Mouse (Mus musculus): ENCODE results near the gene Nab1.
"Not testable (repeated sequence)": the region's sequence is repeated elsewhere in the genome, so short reads cannot be mapped to it uniquely, and the experiment has no call there.

The Nab1 gene

DNA sequence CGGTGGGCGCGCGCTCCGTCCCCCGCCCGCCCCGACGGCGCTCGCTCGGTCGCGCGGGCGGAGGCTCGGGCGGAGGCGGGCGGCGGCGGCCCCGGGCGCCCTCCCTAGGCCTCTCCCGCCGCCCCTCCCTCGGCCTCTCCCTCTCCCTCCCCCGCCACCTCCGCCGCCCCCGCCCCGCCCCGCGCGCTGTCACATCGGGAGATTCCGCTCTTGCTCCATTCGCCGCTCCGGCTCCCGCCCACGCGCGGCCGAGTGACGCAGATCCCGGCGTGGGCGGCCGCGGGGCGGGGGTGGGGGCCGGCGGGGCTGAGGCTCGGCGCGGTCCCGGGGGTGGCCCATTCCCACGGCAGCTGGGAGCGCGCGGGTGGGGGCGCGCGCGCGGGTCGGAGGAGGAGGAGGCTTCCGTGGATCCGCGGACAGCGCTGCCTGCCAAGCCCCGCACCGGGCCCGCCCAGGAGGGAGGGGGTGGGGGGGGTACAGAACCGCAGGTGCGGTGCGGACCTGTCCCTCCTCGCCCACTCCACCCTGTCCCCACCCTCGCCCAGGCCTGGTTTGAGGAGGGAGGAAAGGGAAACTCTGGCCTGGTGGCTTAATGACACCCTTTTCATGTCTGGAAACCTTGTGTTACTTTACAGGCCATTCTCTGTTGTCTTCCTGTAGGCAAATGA is at the start of gene Nab1:
Gene Nab1 (minus strand): TSS at position 366 of the 668 bp plus-strand sequence.
- DNase-seq (ENCODE audit: low spot score): peak; percentile 75

DNA sequence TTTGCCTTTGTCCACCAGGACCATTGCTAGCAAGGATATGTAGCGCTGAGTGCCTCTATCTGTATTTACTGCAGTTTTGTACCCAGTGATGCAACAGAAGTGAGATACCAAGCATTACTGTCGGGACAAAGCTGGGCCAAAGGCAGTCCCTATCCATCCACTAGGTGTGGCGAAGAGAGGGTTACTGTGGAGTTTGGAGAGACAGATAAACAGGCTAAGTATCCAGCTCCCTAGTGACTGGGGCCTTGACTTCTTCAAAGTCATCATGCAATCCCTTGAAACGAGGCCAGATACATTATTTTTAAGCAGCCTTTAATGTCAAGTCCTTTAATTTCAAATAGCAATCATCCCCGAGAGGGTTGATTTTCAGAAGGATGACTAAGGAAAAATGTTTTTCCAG is 47.0 kb upstream of the Nab1 start:
- DNase-seq (ENCODE audit: low spot score): no peak

GRCm38 (mm10) chr1:52546796-52547195 is 46.3 kb upstream of the Nab1 start:
- no peak for DNase-seq (ENCODE audit: low spot score)

- not testable (repeated sequence) for DNase-seq (ENCODE audit: low spot score)
Observed at GRCm38 (mm10) chr1:52540124-52540523, 39.6 kb upstream of the Nab1 start.

GRCm38 (mm10) chr1:52529933-52530332 is 29.5 kb upstream of the Nab1 start:
- no peak for DNase-seq (ENCODE audit: low spot score)

- no peak for DNase-seq (ENCODE audit: low spot score)
Observed at GRCm38 (mm10) chr1:52527656-52528055, 27.2 kb upstream of the Nab1 start.

DNA sequence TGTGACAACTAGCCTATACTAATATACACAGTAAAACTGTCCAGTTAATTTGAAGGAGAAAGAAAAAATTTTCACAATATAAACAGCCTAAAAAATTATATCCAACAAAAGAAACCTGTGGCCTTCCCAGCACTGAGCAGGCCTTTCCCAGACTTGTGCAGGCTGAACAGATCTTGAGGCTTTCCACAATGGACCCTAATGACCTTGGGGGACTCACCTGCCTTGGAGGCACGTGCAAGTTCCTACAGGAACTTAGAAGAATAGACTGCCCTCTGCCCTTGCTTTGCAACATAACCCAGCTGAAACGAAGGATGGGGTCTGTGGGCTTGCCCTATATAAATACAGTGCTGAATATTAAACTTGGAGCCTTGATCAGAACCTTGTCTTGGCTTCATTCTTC is 26.8 kb upstream of the Nab1 start:
- no peak for DNase-seq (ENCODE audit: low spot score)

- DNase-seq (ENCODE audit: low spot score): no peak
Observed at GRCm38 (mm10) chr1:52524663-52525062, 24.2 kb upstream of the Nab1 start.

- DNase-seq (ENCODE audit: low spot score): no peak
Observed at GRCm38 (mm10) chr1:52524150-52524549, 23.7 kb upstream of the Nab1 start.

DNA sequence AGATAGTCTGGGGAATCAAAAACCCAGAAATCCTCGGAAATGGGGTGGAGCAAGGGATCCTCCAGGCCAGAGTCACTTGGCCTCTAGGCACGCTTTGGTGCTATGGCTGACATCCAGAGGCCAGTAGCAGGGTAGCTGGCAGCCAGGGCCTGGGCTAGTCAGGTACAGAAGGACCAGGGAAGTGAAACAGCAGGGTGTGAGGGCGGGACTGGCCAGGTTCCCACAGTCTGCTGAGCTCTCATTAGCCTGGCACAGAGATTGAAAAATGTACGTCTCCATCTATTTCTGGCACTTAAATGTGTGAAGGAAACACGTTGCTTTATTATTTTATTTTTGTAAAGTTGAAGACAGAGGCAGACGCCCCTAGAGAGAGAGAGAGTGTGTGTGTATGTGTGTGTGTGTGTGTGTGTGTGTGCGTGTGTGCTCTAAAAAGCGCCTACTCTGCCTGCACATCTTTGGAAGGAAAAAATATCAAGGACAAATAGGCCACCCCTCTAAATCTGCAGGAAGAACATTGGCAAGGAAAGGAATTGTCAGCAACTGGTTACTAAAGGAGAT is 21.0 kb upstream of the Nab1 start:
- peak; percentile 19 for DNase-seq (ENCODE audit: low spot score)

DNA sequence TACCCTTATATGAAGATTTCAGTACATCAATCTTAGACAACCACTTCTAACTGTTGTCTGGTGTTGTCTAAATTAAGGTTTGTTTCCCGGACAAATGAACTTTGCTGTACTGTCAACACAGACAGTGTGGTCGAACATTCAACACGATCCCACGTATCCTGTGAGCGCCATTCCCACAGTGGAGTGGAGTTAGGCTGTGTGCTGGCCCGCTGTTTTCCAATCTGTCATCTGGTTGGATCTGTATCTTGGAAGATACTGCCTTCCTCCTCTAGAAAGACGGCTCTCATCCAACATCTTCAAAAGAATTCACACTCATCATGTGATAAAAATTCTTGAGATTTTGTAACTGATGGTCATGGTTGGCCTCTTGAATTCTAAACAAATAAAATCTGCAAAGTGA is 19.7 kb upstream of the Nab1 start:
- DNase-seq (ENCODE audit: low spot score): no peak

DNA sequence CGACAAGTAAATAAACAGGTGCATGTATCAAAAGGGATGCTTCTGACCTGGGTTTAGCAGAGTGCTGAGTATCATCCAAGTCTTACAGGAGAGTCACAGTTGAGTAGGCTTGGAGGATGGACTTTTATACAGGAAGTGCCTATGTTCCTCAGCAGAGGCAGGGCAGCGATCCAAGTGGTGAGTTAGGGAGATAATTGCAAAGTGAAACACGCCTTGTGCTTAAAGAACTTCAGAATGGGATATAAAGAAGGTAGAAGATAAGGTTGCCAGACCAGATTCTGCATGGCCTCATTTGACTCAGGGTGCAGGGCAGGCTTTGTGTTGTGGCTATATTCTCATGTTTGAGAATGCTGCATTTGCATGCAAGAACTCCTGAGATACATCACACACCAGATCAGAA is 14.8 kb upstream of the Nab1 start:
- DNase-seq (ENCODE audit: low spot score): peak; percentile 19

- no peak for DNase-seq (ENCODE audit: low spot score)
Observed at GRCm38 (mm10) chr1:52511788-52512425, 11.4 kb upstream of the Nab1 start.

DNA sequence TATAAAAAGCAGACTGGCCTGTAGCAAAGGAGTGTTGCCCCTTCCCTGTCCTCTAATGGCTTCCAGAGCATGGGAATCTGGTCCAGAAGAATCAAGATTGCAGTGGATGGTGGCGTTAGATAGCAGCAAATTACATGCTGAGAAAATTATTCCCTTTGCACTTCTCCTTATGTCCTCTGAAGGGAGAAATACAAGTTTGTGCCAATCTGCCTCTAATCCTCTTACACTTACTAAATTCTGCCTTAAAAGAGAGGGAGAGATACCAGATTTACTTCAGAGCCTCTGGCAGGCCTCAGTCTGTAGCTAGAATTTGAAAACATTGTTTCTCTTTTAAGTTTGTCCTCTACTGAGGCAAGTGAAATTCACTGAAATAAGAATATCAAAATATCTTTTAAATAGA is 5.7 kb upstream of the Nab1 start:
- DNase-seq (ENCODE audit: low spot score): no peak

DNA sequence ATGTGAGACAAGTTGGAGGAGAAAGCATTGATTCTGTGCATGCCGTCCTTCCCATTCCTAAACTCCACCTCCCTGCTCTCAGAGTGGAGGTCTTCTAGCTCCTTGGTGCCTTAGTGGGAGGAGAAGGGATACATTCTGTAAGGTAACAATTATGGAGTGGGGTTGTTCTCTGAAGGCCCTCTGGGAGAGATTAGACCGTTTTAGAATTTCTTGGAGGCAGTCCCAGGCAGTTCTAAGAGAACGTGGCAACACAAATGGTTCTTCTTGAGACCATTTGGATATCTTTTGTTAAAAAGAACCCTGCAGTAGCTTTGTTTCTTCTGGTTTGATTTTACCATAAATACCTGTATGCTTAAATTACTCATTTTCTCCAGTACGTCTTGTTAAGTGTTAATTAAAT is 1.8 kb upstream of the Nab1 start:
- no peak for DNase-seq (ENCODE audit: low spot score)

- DNase-seq (ENCODE audit: low spot score): no peak
Observed at GRCm38 (mm10) chr1:52501688-52502133, 1.2 kb upstream of the Nab1 start.

DNA sequence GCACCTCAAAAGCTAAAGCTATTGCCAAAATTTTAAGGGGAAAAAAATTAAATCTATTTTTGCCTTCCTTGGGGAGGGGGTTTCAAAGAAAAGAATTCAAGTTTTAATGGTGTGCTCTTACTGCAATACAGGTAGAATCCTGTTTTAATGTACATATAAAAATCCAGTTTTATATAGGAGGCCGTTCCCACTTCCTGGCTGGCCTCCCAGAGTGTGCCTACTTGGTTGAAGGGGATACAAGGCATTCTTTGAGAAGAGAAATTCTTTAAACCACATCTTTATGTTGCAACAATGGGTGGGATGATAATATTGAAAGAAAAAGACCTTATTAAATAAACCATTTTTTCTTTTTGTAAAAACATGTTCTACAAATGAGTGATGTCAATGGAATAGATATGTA is 611 bp upstream of the Nab1 start:
- DNase-seq (ENCODE audit: low spot score): no peak

DNA sequence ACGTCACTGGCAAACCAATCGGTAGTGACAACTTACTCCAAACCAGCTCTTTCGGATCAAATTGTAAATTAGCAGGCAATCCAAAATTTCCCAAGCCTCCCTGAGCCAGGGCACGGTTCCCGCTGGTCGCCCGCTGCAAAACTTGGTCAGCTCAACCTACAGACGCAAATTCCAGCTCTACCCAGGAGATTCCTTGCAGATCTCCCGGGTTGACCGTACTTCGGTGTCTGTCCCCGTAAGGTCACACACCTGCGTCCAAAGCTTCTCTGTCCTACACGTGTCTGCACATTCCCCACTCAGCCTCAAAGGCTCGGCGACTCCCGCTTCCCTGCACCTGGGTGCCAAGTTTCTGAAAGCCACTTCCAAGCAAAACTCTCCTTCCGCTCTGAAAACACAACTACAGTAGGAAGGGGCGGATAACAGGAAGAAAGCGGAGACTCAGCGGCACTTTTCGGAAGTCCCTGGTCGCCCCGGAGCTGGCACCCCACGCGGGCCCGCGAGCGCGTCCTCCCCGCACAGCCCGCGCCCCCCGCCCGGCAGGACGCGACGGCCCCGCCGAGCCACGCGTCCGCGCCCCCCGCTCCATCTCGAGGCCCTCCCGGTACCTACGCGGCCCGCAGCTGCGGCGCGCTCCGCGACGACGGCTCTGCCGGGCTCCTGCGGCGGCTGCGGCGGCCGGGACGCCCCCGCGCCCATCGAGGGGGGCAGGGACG is 722 bp downstream of the Nab1 start:
- peak; percentile 43 for DNase-seq (ENCODE audit: low spot score)

DNA sequence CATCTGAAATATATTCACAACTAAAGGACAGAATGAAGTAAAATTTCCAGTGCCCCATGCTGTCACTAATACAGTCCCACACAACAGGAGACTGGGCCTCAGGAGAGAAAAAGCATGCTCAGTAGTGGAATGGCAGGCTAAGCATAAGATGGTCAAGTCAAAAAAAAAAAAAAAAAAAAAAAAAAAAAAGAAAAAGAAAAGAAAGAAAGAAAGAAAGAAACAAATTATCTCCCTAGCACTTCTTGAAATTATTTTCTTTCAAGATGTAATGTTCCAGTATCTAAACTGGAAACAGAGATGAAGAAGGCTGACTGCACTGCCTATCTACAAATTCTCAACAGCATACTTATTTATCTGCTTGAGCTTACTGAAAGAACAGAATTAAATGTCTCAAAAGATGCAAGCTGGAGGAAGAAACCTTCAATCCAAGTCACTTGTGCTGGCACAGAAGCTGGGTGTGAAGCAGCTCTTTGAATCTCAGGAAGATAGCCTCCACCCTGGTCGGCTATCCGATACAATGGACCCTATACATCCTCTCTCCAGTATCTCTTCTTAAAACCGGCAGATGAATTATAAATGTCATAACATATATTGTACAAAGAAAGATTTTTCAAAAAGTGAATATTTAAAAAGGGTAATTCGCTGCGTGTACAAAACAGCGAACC is 1.6 kb downstream of the Nab1 start:
- DNase-seq (ENCODE audit: low spot score): no peak

GRCm38 (mm10) chr1:52489538-52490181 is 10.8 kb downstream of the Nab1 start:
- no peak for DNase-seq (ENCODE audit: low spot score)

DNA sequence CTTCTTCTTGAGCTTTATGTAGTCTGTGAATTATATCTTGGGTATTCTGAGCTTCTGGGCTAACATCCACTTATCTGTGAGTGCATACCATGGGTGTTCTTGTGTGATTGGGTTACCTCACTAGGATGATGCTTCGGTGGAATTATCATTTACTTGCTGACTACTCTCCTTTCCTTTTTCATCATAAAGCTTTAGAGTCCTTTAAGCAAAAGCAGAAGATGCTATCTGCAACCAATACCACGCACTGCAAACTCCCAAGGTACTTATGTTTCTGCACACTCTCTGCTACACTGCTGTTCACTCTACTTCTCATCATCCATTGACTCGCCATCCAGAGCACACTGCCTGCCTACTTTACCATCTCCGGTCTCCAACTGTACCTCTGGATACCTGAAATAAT is 15.5 kb downstream of the Nab1 start:
- DNase-seq (ENCODE audit: low spot score): no peak

- no peak for DNase-seq (ENCODE audit: low spot score)
Observed at GRCm38 (mm10) chr1:52474291-52474690, 26.2 kb downstream of the Nab1 start.

All from MN1 (cell line).